Mouse (Mus musculus): ENCODE results near the gene Myo10. TPM values are rescaled to one million over a fixed set of nuclear protein-coding genes. Genes with fewer than 3 reads are reported as not detected.
"Not testable (repeated sequence)": the region's sequence is repeated elsewhere in the genome, so short reads cannot be mapped to it uniquely, and the experiment has no call there.

Myo10 gene
- polyA plus RNA-seq, 1 experiment = 25.2 TPM

GRCm38 (mm10) chr15:25706874-25707554 lies 84.7 kb downstream of the Myo10 start:
- H3K4me1 ChIP-seq (ENCODE audit: control insufficient read depth, insufficient read depth, insufficient read length, low read length) = peaks cover 8% of the 10 kb centered on the region; the same call in 1 of the 2 replicates
- H3K27ac ChIP-seq (replicated peaks; ENCODE audit: low read depth, low read length) = peak overlapping the region; percentile 23; the same call in 1 of the 2 replicates
- H3K4me3 ChIP-seq (ENCODE audit: insufficient read depth, low read depth, low read length) = no peak overlapping the region

- Histone ChIP-seq H3K27ac (replicated peaks; ENCODE audit: low read depth, low read length) (no peak overlapping the region), H3K4me3 (ENCODE audit: insufficient read depth, low read depth, low read length) (no peak overlapping the region), H3K4me1 (ENCODE audit: control insufficient read depth, insufficient read depth, insufficient read length, low read length) (peaks cover 8% of the 10 kb centered on the region; the same call in 1 of the 2 replicates)
Measured at GRCm38 (mm10) chr15:25707891-25708290, 85.6 kb downstream of the Myo10 start.

- no peak overlapping the region for H3K4me3 ChIP-seq (ENCODE audit: insufficient read depth, low read depth, low read length)
- peaks cover 9% of the 10 kb centered on the region; the same call in 1 of the 2 replicates for H3K4me1 ChIP-seq (ENCODE audit: control insufficient read depth, insufficient read depth, insufficient read length, low read length)
- H3K27ac ChIP-seq (replicated peaks; ENCODE audit: low read depth, low read length) = no peak overlapping the region
Measured at GRCm38 (mm10) chr15:25710876-25711275, 88.6 kb downstream of the Myo10 start.

- peaks cover 4% of the 10 kb centered on the region; the same call in 1 of the 2 replicates for H3K4me1 ChIP-seq (ENCODE audit: control insufficient read depth, insufficient read depth, insufficient read length, low read length)
- no peak overlapping the region for H3K4me3 ChIP-seq (ENCODE audit: insufficient read depth, low read depth, low read length)
- H3K27ac ChIP-seq (replicated peaks; ENCODE audit: low read depth, low read length) = no peak overlapping the region
Measured at GRCm38 (mm10) chr15:25712877-25713276, 90.6 kb downstream of the Myo10 start.

- Histone ChIP-seq H3K4me1 (ENCODE audit: control insufficient read depth, insufficient read depth, insufficient read length, low read length) (peaks cover 4% of the 10 kb centered on the region; the same call in 1 of the 2 replicates), H3K27ac (replicated peaks; ENCODE audit: low read depth, low read length) (no peak overlapping the region), H3K4me3 (ENCODE audit: insufficient read depth, low read depth, low read length) (no peak overlapping the region)
Measured at GRCm38 (mm10) chr15:25713587-25714361, 91.4 kb downstream of the Myo10 start.

GRCm38 (mm10) chr15:25715218-25715995 lies 93.1 kb downstream of the Myo10 start:
- Histone ChIP-seq H3K4me1 (ENCODE audit: control insufficient read depth, insufficient read depth, insufficient read length, low read length) (peaks cover 4% of the 10 kb centered on the region; the same call in 1 of the 2 replicates), H3K4me3 (ENCODE audit: insufficient read depth, low read depth, low read length) (no peak overlapping the region), H3K27ac (replicated peaks; ENCODE audit: low read depth, low read length) (no peak overlapping the region)

- Histone ChIP-seq H3K4me1 (ENCODE audit: control insufficient read depth, insufficient read depth, insufficient read length, low read length) (peaks cover 4% of the 10 kb centered on the region; the same call in 1 of the 2 replicates), H3K4me3 (ENCODE audit: insufficient read depth, low read depth, low read length) (no peak overlapping the region), H3K27ac (replicated peaks; ENCODE audit: low read depth, low read length) (no peak overlapping the region)
Measured at GRCm38 (mm10) chr15:25715996-25716395, 93.7 kb downstream of the Myo10 start.

- Histone ChIP-seq H3K4me3 (ENCODE audit: insufficient read depth, low read depth, low read length) (no peak overlapping the region), H3K27ac (replicated peaks; ENCODE audit: low read depth, low read length) (no peak overlapping the region), H3K4me1 (ENCODE audit: control insufficient read depth, insufficient read depth, insufficient read length, low read length) (peaks cover 4% of the 10 kb centered on the region; the same call in 1 of the 2 replicates)
Measured at GRCm38 (mm10) chr15:25717006-25717405, 94.7 kb downstream of the Myo10 start.

- H3K4me3 ChIP-seq (ENCODE audit: insufficient read depth, low read depth, low read length); H3K27ac ChIP-seq (replicated peaks; ENCODE audit: low read depth, low read length); H3K4me1 ChIP-seq (ENCODE audit: control insufficient read depth, insufficient read depth, insufficient read length, low read length): not testable (repeated sequence)
Measured at GRCm38 (mm10) chr15:25718104-25718503, 95.8 kb downstream of the Myo10 start.

- no peak overlapping the region for H3K4me3 ChIP-seq (ENCODE audit: insufficient read depth, low read depth, low read length)
- H3K4me1 ChIP-seq (ENCODE audit: control insufficient read depth, insufficient read depth, insufficient read length, low read length) = peaks cover 3% of the 10 kb centered on the region; the same call in 1 of the 2 replicates
- H3K27ac ChIP-seq (replicated peaks; ENCODE audit: low read depth, low read length) = no peak overlapping the region
Measured at GRCm38 (mm10) chr15:25719270-25719669, 96.9 kb downstream of the Myo10 start.

- Histone ChIP-seq H3K4me3 (ENCODE audit: insufficient read depth, low read depth, low read length) (no peak overlapping the region), H3K27ac (replicated peaks; ENCODE audit: low read depth, low read length) (no peak overlapping the region), H3K4me1 (ENCODE audit: control insufficient read depth, insufficient read depth, insufficient read length, low read length) (peaks cover 3% of the 10 kb centered on the region; the same call in 1 of the 2 replicates)
Measured at GRCm38 (mm10) chr15:25720263-25720662, 97.9 kb downstream of the Myo10 start.

- H3K4me1 ChIP-seq (ENCODE audit: control insufficient read depth, insufficient read depth, insufficient read length, low read length) = peaks cover 3% of the 10 kb centered on the region; the same call in 1 of the 2 replicates
- no peak overlapping the region for H3K27ac ChIP-seq (replicated peaks; ENCODE audit: low read depth, low read length)
- no peak overlapping the region for H3K4me3 ChIP-seq (ENCODE audit: insufficient read depth, low read depth, low read length)
Measured at GRCm38 (mm10) chr15:25723281-25724113, 101.2 kb downstream of the Myo10 start.

- H3K27ac ChIP-seq (replicated peaks; ENCODE audit: low read depth, low read length) = no peak overlapping the region
- H3K4me1 ChIP-seq (ENCODE audit: control insufficient read depth, insufficient read depth, insufficient read length, low read length) = peaks cover 3% of the 10 kb centered on the region; the same call in 1 of the 2 replicates
- no peak overlapping the region for H3K4me3 ChIP-seq (ENCODE audit: insufficient read depth, low read depth, low read length)
Measured at GRCm38 (mm10) chr15:25724549-25724948, 102.2 kb downstream of the Myo10 start.

- Histone ChIP-seq H3K27ac (replicated peaks; ENCODE audit: low read depth, low read length) (no peak overlapping the region), H3K4me1 (ENCODE audit: control insufficient read depth, insufficient read depth, insufficient read length, low read length) (peaks cover 3% of the 10 kb centered on the region; the same call in 1 of the 2 replicates), H3K4me3 (ENCODE audit: insufficient read depth, low read depth, low read length) (no peak overlapping the region)
Measured at GRCm38 (mm10) chr15:25726814-25727213, 104.5 kb downstream of the Myo10 start.

Measured in brown adipose tissue, adult 24 weeks (tissue).